Mouse (Mus musculus) liver, postnatal 0 days (tissue): ENCODE results near the gene Ntrk3.

Experiments used
- CTCF ChIP-seq: sonication (generic); IDR thresholded peaks from 2 replicates; pipeline ENCODE4 v1.5.1; 2016; ENCODE audit warnings: antibody characterized with exemption, low read depth
- EP300 ChIP-seq: IDR thresholded peaks from 2 replicates; pipeline ENCODE4 v1.6.1; 2016; ENCODE audit warnings: antibody characterized with exemption, low read depth, mild to moderate bottlenecking

DNA sequence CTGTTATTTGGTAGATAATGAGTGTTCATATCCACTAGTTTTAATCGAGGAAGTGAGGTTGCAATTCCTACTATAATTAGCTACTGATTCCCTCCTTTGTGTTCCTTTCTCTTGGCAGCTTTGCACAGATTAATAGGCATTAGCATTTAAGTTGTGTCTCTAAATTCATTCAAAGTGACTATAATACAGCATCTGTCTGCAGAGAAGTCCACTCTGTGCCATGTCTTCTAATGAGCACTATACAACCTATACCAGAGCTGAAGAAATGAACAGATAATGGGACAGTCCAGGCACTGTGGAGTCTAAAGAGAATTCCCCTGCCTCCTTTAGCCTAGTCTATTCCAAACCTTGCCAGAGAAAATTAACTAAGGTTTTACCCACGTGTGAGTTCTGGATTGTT, 498.8 kb downstream of the Ntrk3 start:
- TF ChIP-seq CTCF: no peak
- TF ChIP-seq EP300: no peak
